Mouse (Mus musculus) small intestine, adult 2 months (tissue): Measurements from ENCODE around the gene Cyp3a13.

ENCODE experiments used
- CTCF ChIP-seq: fragments of 200-500 bp; IDR thresholded peaks from 2 replicates; pipeline ENCODE4 v1.5.1; 2012; ENCODE audit warnings: low read depth, mild to moderate bottlenecking, control low read depth, inconsistent platforms, low read length, moderate library complexity, mixed read lengths; ENCODE audit not compliant: insufficient replicate concordance, insufficient read length; ENCODE audit errors: extremely low read depth
- POLR2A ChIP-seq: fragments of 200-500 bp; IDR thresholded peaks from 2 replicates; pipeline ENCODE4 v1.6.1; 2012; ENCODE audit warnings: low read depth, mild to moderate bottlenecking, control low read depth, inconsistent platforms, low read length, moderate library complexity

DNA sequence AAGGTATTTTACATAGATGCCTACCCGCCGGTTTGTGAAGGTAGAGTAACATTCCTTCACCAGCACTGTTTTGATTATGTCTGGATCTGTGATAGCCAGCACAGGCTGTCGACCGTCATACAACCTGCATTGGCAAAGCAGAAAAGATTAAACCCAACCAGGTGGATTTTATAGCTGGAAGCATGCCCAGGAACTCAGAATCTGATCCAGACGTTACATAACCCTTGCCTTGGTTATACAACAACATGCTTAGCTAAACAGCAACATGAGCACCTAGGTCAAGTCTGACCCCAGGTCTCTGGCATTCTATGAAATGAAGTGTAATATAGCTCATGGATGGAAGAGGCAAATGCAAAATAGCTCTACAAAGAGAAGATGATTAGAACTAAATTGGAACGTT is 5.9 kb downstream of the Cyp3a13 start:
- no peak for TF ChIP-seq CTCF
- TF ChIP-seq POLR2A: no peak
